Comparison of ENCODE assay signal across 13 mouse cellular contexts in genomic region chr3:136761979-136762341, GRCm38 (mm10).
"Had no signal": no experiment of that assay in that cellular context is flagged by ENCODE, and none has a peak within 500 bp of the region (broad histone marks: within the 10 kb centered on the region; RNA-seq: fewer than 3 reads in every experiment).

No protein-coding gene starts in this region.

- DNase-seq: kidney, adult 8-10 months; kidney, postnatal 25 days; lung, adult 2 months; right cerebral cortex, adult 18-20 months; right cerebral cortex, postnatal 25 days; thymus, adult 18-20 months; thymus, postnatal 14 days had no signal

- ATAC-seq: lung, postnatal 0 days; midbrain, embryonic 13.5 days had no signal

- H3K4me3 ChIP-seq: limb, embryonic 12.5 days; midbrain, embryonic 13.5 days; myocyte; neural tube, embryonic 15.5 days had no signal

- H3K27ac ChIP-seq: limb, embryonic 12.5 days; macrophage; midbrain, embryonic 13.5 days; neural tube, embryonic 15.5 days had no signal

- H3K27me3 ChIP-seq: limb, embryonic 12.5 days; midbrain, embryonic 13.5 days; neural tube, embryonic 15.5 days had no signal

- H3K36me3 ChIP-seq: limb, embryonic 12.5 days; midbrain, embryonic 13.5 days; neural tube, embryonic 15.5 days had no signal

- H3K9me3 ChIP-seq: limb, embryonic 12.5 days; midbrain, embryonic 13.5 days; neural tube, embryonic 15.5 days had no signal
